Mouse (Mus musculus): ENCODE data around the gene Uqcr11.

DNA sequence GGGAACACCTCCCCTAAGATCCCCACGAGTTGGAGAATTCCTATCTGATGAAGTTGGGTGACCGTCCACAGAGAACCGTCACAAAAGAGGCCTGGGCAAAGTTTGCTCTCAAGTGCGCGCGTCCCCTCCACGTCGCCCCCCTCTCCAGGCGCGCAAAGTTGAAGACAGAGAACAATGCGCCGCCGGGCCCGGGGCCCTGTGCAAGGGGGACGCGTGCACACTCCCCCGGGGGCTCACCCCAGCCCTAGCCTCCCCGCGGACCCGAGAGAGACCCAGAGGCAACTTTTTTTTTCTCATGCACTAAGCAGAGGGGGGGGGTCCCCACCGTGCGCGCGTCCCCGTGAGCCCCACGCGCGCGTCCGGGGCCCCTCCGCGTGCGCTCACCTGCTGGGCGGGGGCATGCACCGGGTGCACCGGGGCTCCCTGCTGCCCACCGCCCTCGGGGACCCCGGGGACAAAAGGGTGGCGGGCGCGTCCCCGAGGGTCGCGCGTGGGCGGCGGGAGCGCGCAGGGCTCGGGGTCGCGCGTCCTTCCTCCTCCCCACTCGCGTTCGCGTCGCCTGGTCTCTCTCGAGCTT is 26.4 kb upstream of the Uqcr11 start:
- no peak for TF ChIP-seq CTCF (IDR thresholded peaks at IDR 0.05; ENCODE audit: control insufficient read depth, insufficient read depth, insufficient read length)
- TF ChIP-seq MYOG (IDR thresholded peaks at IDR 0.05; ENCODE audit: control insufficient read depth, extremely low read depth, insufficient read length): no peak
- no peak for TF ChIP-seq USF1 (IDR thresholded peaks at IDR 0.05; ENCODE audit: low read depth)
- no peak for TF ChIP-seq CEBPB (IDR thresholded peaks at IDR 0.05; ENCODE audit: low read depth)
- no peak for TF ChIP-seq MAX (IDR thresholded peaks at IDR 0.05)
- no peak for TF ChIP-seq MYOD1 (IDR thresholded peaks at IDR 0.05; ENCODE audit: control insufficient read depth, insufficient read length, low read depth)
- no peak for TF ChIP-seq FOSL1 (IDR thresholded peaks at IDR 0.05; ENCODE audit: insufficient read depth, low read length, poor library complexity, severe bottlenecking)

Measured in C2C12 (cell line).